Mouse (Mus musculus) kidney, embryonic 15.5 days (tissue): ENCODE data around the gene Slc16a10. TPM values are rescaled to one million over a fixed set of nuclear protein-coding genes. Genes with fewer than 3 reads are reported as not detected.
A peak's percentile ranks its signal among the peaks of the same experiment; 100 is the strongest.

Source experiments
- ATAC-seq: fragments of 200-750 bp; cut with Nextera tagmentation; replicated peaks from 2 replicates; pipeline ENCODE4 v1.8.0; 2017; ENCODE audit warnings: moderate TSS enrichment; ENCODE audit not compliant: low FRiP score
- H3K27ac ChIP-seq: fragments of 300-500 bp; sonication (generic); 2 replicates; pipeline ENCODE4 v1.5.1; 2015; ENCODE audit warnings: mild to moderate bottlenecking, inconsistent platforms
- H3K27me3 ChIP-seq: fragments of 300-500 bp; sonication (generic); 2 replicates; pipeline ENCODE4 v1.6.1; 2015; ENCODE audit warnings: inconsistent platforms
- H3K36me3 ChIP-seq: fragments of 300-500 bp; sonication (generic); 2 replicates; pipeline ENCODE4 v1.6.1; 2015; ENCODE audit warnings: inconsistent platforms
- H3K4me1 ChIP-seq: fragments of 300-500 bp; sonication (generic); 2 replicates; pipeline ENCODE4 v1.6.1; 2015; ENCODE audit warnings: inconsistent platforms
- H3K4me2 ChIP-seq: fragments of 300-500 bp; sonication (generic); 2 replicates; pipeline ENCODE4 v1.6.1; 2015; ENCODE audit warnings: moderate library complexity, mild to moderate bottlenecking, inconsistent platforms
- H3K4me3 ChIP-seq: fragments of 300-500 bp; sonication (generic); replicated peaks from 2 replicates; pipeline ENCODE4 v1.5.1; 2015; ENCODE audit warnings: mild to moderate bottlenecking, inconsistent platforms
- H3K9ac ChIP-seq: fragments of 300-500 bp; sonication (generic); 2 replicates; pipeline ENCODE4 v1.6.1; 2015; ENCODE audit warnings: mild to moderate bottlenecking, inconsistent platforms
- H3K9me3 ChIP-seq: fragments of 300-500 bp; sonication (generic); replicated peaks from 2 replicates; pipeline ENCODE4 v1.6.1; 2016; ENCODE audit warnings: inconsistent platforms
- WGBS: fragments of 180-500 bp; shearing (Covaris S2); methylation state at CpG from one replicate; pipeline ENCODE4 v1.1.7; 2015; ENCODE audit warnings: mixed read lengths; 5-methylcytosine and 5-hydroxymethylcytosine counted together
- polyA plus RNA-seq: library from polyadenylated mRNA; unstranded; fragments of >200 nt; fragmentation: Nextera tagmentation; extraction: Ambion mirVana; gene quantifications from 2 replicates; pipeline ENCODE4 v1.2.1, GENCODE M21; 2015

Gene Slc16a10
- polyA plus RNA-seq, 1 experiment from 2014 or later, result 12.5 TPM

DNA sequence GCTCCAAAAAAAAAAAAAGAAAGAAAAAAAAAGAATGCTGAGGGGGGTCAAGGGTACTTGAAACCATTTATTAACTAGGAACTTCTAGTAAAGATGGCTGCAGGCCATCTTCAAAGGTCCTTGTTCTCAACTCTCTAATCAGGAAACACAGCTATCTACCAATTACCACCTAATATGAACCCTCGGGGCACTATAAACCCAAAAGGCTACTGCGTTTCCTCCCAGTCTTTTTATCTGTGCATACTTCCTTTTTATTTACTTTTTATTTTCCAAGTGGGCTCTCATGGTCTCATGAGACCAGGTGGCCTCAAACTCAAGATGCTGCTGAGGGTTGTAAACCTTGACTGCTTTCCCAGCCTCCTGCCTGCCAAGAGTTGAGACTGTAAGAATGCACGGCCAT is 4.4 kb upstream of the Slc16a10 start:
- H3K9ac ChIP-seq, result no peak overlapping the region
- H3K9me3 ChIP-seq, result no peaks in the 10 kb centered on the region
- no peak overlapping the region for H3K27ac ChIP-seq
- H3K27me3 ChIP-seq, result no peaks in the 10 kb centered on the region
- no peaks in the 10 kb centered on the region for H3K36me3 ChIP-seq
- WGBS, result 75% methylated on average over 3 of the region's 3 CpGs
- no peak overlapping the region for H3K4me2 ChIP-seq
- peaks cover 5% of the 10 kb centered on the region for H3K4me1 ChIP-seq
- H3K4me3 ChIP-seq, result no peak overlapping the region
- ATAC-seq, result no peak

- 81% methylated on average over 1 of the region's 1 CpGs for WGBS
Observed at GRCm38 (mm10) chr10:40144815-40145214, 2.8 kb upstream of the Slc16a10 start.

DNA sequence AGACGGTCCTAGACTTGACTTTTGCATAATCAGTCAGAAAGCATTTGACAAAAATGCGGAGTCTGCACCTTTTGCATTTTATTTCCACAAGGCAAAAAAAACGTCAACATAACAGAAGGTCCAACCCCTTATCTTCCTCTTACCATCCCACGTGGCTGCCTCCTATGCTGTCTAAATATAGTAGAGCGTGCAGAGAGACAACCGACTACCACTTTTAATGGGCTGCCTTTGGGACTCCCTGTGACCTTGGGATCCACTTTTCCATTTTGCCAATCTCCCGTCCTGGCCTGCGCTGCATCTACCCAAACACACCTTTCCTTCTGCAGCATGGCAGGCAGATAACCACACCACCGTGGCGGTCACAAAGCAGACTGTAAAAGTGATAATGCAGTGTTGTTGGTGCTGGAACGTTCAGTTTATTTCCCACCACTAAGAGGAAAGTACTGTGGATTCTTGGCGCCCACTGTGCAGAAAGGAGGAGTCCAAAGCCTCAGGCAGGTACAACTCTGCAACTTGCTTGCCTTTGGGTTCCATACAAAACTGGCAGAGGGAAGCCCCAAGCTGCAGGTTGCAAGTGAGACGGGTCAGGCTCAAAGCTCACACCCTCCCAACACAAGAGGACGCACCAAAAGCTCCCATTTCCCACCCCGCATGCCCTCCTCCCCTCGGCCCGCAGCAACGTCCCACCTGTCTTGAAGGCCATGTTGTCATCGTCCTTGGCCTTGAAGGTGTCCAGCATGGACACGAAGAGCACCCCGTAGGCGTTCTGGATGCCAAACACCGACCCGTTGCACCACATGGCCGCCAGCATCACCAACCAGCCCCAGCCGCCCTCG is 824 bp downstream of the Slc16a10 start:
- H3K9ac ChIP-seq, result peak overlapping the region; percentile 69
- H3K27me3 ChIP-seq, result peaks cover 7% of the 10 kb centered on the region; the same call in 1 of the 2 replicates
- WGBS, result 24% methylated on average over 27 of the region's 27 CpGs
- H3K27ac ChIP-seq, result no peak overlapping the region
- H3K36me3 ChIP-seq, result no peaks in the 10 kb centered on the region
- peak overlapping the region; percentile 98 for H3K4me2 ChIP-seq
- no peaks in the 10 kb centered on the region for H3K9me3 ChIP-seq
- H3K4me3 ChIP-seq, result peak overlapping the region; percentile 72
- peaks cover 9% of the 10 kb centered on the region for H3K4me1 ChIP-seq
- peak; percentile 27 for ATAC-seq

More at GRCm38 (mm10) chr10:40144815-40145214, 2.8 kb upstream of the Slc16a10 start:
- Histone ChIP-seq H3K9ac (no peak overlapping the region), H3K9me3 (no peaks in the 10 kb centered on the region), H3K4me1 (peaks cover 9% of the 10 kb centered on the region), H3K36me3 (no peaks in the 10 kb centered on the region), H3K4me2 (no peak overlapping the region), H3K27ac (no peak overlapping the region), H3K4me3 (no peak overlapping the region), H3K27me3 (peaks cover 7% of the 10 kb centered on the region; the same call in 1 of the 2 replicates)
- no peak for ATAC-seq

DNA sequence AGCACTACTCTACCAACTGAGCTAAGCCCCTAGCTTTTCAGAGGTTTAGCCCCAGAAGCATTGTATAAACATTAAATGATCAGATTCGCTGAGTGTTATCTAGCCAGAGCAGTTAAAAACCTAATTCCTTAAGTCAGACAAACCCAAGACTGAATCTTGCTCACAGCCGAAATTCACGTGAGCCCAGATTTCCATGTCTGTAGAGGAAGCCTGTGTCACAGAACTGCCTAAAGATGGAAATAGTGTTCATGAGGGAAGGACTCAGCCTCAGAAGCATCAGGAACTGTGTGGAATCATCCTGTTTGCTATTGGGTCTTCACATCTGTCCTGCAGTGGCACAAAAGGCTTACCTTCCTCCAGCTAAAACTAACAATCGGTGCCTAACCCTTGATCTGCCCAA is 2.4 kb downstream of the Slc16a10 start:
- H3K4me1 ChIP-seq, result peaks cover 13% of the 10 kb centered on the region
- peaks cover 7% of the 10 kb centered on the region; the same call in 1 of the 2 replicates for H3K27me3 ChIP-seq
- no peak overlapping the region for H3K9ac ChIP-seq
- no peaks in the 10 kb centered on the region for H3K36me3 ChIP-seq
- H3K9me3 ChIP-seq, result no peaks in the 10 kb centered on the region
- no peak overlapping the region for H3K27ac ChIP-seq
- no peak overlapping the region for H3K4me2 ChIP-seq
- H3K4me3 ChIP-seq, result no peak overlapping the region
- 90% methylated on average over 4 of the region's 4 CpGs for WGBS
- ATAC-seq, result no peak

DNA sequence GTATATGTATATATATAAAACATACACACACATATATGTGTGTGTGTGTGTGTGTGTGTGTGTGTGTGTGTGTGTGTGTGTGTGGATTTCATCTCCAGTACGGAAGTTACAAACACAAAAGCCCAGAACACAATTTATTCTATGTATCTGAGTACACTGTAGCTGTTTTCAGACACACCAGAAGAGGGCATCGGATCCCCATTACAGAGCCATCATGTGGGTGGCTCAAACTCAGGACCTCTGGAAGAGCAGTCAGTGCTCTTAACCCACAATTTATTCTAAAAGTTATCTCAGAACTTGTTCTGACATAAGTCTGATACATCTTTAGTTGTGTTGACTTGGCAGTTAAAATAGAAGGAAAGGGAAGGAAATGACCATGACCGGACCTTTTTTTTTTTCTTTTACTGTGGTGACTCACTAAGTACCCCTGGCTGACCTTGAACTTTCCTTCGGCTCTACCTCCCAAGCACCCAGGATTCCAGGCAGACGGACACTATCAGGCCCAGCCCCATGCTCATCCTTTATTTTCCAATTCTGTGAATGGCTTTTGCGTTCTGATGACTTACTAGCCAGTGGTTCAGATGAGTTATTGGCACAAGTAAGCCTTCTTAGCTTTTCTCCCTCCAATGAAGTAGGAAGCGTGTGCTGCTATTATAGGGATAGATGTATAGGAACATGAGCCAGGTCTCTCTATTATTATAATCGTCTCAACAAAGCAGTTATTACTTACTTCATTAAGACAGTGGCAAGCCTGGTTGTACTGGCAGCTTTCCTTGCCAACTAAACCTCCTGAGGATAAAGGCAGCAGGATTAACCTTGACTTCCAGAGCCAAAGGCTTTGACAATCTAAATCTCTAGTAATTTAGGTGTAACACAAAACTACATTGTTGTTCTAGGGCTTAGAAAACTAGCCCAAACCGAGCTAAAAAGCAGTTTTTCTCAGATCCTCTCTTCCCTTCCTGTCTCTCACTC is 6.0 kb downstream of the Slc16a10 start:
- WGBS, result 76% methylated on average over 9 of the region's 9 CpGs
- no peak for ATAC-seq
- no peak overlapping the region for H3K4me2 ChIP-seq
- no peaks in the 10 kb centered on the region for H3K36me3 ChIP-seq
- peaks cover 5% of the 10 kb centered on the region; the same call in 1 of the 2 replicates for H3K4me1 ChIP-seq
- H3K9me3 ChIP-seq, result no peaks in the 10 kb centered on the region
- no peak overlapping the region for H3K9ac ChIP-seq
- H3K27me3 ChIP-seq, result peaks cover 5% of the 10 kb centered on the region; the same call in 1 of the 2 replicates
- H3K4me3 ChIP-seq, result no peak overlapping the region
- H3K27ac ChIP-seq, result no peak overlapping the region

GRCm38 (mm10) chr10:40134906-40135305 is 7.2 kb downstream of the Slc16a10 start:
- WGBS, result 91% methylated on average over 6 of the region's 6 CpGs
- Histone ChIP-seq H3K4me3 (no peak overlapping the region), H3K4me2 (no peak overlapping the region), H3K27me3 (no peaks in the 10 kb centered on the region), H3K9ac (no peak overlapping the region), H3K27ac (no peak overlapping the region), H3K9me3 (no peaks in the 10 kb centered on the region), H3K4me1 (0 out of 2 replicates have a peak, but pooled peaks cover 3% of the 10 kb centered on the region), H3K36me3 (no peaks in the 10 kb centered on the region)
- no peak for ATAC-seq

GRCm38 (mm10) chr10:40133636-40134035 is 8.4 kb downstream of the Slc16a10 start:
- 91% methylated on average over 1 of the region's 1 CpGs for WGBS
- no peaks in the 10 kb centered on the region for H3K36me3 ChIP-seq
- H3K4me3 ChIP-seq, result no peak overlapping the region
- no peak overlapping the region for H3K4me2 ChIP-seq
- no peaks in the 10 kb centered on the region for H3K27me3 ChIP-seq
- 0 out of 2 replicates have a peak, but pooled peaks cover 3% of the 10 kb centered on the region for H3K4me1 ChIP-seq
- ATAC-seq, result no peak
- no peak overlapping the region for H3K9ac ChIP-seq
- H3K9me3 ChIP-seq, result no peaks in the 10 kb centered on the region
- H3K27ac ChIP-seq, result no peak overlapping the region

DNA sequence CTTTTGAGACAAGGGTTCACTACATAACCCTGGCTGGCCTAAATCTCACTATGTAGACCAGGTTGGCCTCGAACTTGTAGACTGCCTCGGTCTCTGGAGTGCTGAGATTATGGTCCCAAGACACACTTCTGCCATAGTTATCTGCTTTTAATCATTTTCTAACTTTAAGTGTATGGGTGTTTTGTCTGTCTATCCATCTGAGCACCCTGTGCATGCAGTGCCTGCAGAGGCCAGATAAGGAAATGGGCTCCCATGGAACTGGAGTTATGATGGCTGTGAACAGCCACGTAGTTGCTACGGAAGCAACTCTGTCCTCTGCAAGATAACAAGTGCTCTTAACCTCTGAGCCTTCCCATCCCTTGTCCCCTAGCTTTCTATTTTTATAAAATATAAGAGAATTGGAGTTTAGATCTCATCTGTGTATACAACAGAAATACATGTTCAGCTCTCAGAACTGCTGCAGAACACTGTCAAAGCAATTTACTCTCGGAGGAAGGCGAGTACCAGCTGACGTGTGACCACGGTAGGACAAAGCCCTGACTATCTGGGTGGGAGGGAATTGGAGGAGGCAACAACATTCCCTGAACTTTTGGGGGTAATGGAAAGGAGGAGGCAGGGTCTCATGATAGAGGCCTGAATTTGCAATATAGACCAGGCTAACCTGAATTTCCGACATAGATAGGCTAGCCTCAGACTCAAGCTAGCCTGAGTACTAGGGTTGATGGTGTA is 10.2 kb downstream of the Slc16a10 start:
- Histone ChIP-seq H3K4me1 (0 out of 2 replicates have a peak, but pooled peaks cover 3% of the 10 kb centered on the region), H3K9me3 (no peaks in the 10 kb centered on the region), H3K4me2 (no peak overlapping the region), H3K4me3 (no peak overlapping the region), H3K36me3 (no peaks in the 10 kb centered on the region), H3K27me3 (no peaks in the 10 kb centered on the region), H3K27ac (no peak overlapping the region), H3K9ac (no peak overlapping the region)
- ATAC-seq, result peak; percentile 66; the same call in 1 of the 2 replicates
- 86% methylated on average over 9 of the region's 9 CpGs for WGBS

GRCm38 (mm10) chr10:40130126-40130525 is 11.9 kb downstream of the Slc16a10 start:
- 0 out of 2 replicates have a peak, but pooled peaks cover 3% of the 10 kb centered on the region for H3K4me1 ChIP-seq
- H3K27me3 ChIP-seq, result no peaks in the 10 kb centered on the region
- 83% methylated on average over 1 of the region's 1 CpGs for WGBS
- H3K9me3 ChIP-seq, result no peaks in the 10 kb centered on the region
- no peak for ATAC-seq
- no peaks in the 10 kb centered on the region for H3K36me3 ChIP-seq
- no peak overlapping the region for H3K9ac ChIP-seq
- H3K4me3 ChIP-seq, result no peak overlapping the region
- H3K4me2 ChIP-seq, result no peak overlapping the region
- no peak overlapping the region for H3K27ac ChIP-seq

DNA sequence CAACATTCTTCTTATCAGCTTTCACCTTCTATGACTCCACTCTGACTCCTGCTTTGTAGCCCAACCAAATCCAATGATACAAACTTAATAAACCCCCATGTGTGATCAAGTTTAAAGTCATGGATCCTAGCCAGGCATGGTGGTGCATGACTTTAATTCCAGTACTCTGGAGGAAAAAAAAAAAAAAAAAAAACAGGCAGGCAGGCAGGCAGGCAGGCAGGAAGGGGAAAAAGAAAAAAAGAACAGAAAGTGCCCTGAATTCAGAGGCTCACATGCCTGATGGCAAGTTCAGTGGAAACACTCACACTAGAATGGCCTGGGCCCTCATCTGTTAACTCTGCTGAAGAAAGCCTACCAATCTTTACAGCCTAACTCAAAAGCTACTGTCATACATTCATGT is 12.9 kb downstream of the Slc16a10 start:
- no peak for ATAC-seq
- H3K4me2 ChIP-seq, result no peak overlapping the region
- H3K9me3 ChIP-seq, result no peaks in the 10 kb centered on the region
- H3K27me3 ChIP-seq, result no peaks in the 10 kb centered on the region
- no peak overlapping the region for H3K27ac ChIP-seq
- no peak overlapping the region for H3K9ac ChIP-seq
- no peak overlapping the region for H3K4me3 ChIP-seq
- no peaks in the 10 kb centered on the region for H3K36me3 ChIP-seq
- H3K4me1 ChIP-seq, result no peaks in the 10 kb centered on the region

DNA sequence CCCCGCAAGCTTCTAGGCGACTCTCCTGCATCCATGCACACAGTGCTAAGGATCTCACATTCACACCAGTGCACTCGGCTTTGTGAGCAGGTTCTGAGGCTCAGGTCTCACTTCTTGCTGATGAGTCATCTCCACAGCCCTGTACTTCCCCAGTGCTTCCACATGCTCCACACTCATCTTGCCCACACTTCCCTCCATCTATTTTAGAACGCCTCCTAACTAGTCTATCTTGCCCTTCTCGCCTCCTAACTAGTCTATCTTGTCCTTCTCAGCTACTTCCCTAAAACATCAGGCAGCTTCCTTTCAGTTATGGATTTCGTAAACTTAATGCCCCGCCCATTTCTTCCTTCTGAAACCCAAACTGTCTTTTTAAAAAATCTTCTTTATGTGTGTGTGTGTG is 13.6 kb downstream of the Slc16a10 start:
- H3K4me2 ChIP-seq, result no peak overlapping the region
- no peaks in the 10 kb centered on the region for H3K4me1 ChIP-seq

More for the DNA sequence above, 13.6 kb downstream of the Slc16a10 start:
- 80% methylated on average over 7 of the region's 7 CpGs for WGBS
- H3K9me3 ChIP-seq, result no peaks in the 10 kb centered on the region
- no peak for ATAC-seq
- no peaks in the 10 kb centered on the region for H3K36me3 ChIP-seq
- H3K27ac ChIP-seq, result no peak overlapping the region
- no peak overlapping the region for H3K9ac ChIP-seq
- no peak overlapping the region for H3K4me3 ChIP-seq
- no peaks in the 10 kb centered on the region for H3K27me3 ChIP-seq
